Mouse (Mus musculus): ENCODE measurements at regions not wholly inside any gene's neighbourhood (a gene's known extent, or its start where the extent isn't known, plus 50 kb on each side); places are given as distances from the start of the nearest gene placed in this dataset.

GRCm38 (mm10) chr8:8562268-8562667 is 98.8 kb downstream of the Efnb2 start:
- ATAC-seq (ENCODE audit: insufficient read depth, low FRiP score) = no peak
- Histone ChIP-seq H3K4me2 (ENCODE audit: low read depth, low read length) (no peak overlapping the region), H3K4me3 (replicated peaks; ENCODE audit: low read length) (no peak overlapping the region), H3K4me1 (ENCODE audit: control insufficient read depth, insufficient read depth, low read length) (0 out of 2 replicates have a peak, but pooled peaks cover 4% of the 10 kb centered on the region), H3K27ac (ENCODE audit: low read length) (no peak overlapping the region), H3K36me3 (ENCODE audit: control insufficient read depth, insufficient read depth, low read length) (no peaks in the 10 kb centered on the region), H3K9ac (ENCODE audit: low read length) (no peak overlapping the region), H3K27me3 (ENCODE audit: control insufficient read depth, insufficient read depth, low read length) (no peaks in the 10 kb centered on the region), H3K9me3 (replicated peaks; ENCODE audit: control insufficient read depth, low read length) (no peaks in the 10 kb centered on the region)
- 72% methylated on average over 7 of the region's 7 CpGs for WGBS

- no peak for ATAC-seq (ENCODE audit: insufficient read depth, low FRiP score)
- H3K36me3 ChIP-seq (ENCODE audit: control insufficient read depth, insufficient read depth, low read length) = no peaks in the 10 kb centered on the region
- no peaks in the 10 kb centered on the region for H3K9me3 ChIP-seq (replicated peaks; ENCODE audit: control insufficient read depth, low read length)
- no peak overlapping the region for H3K4me2 ChIP-seq (ENCODE audit: low read depth, low read length)
- H3K27me3 ChIP-seq (ENCODE audit: control insufficient read depth, insufficient read depth, low read length) = no peaks in the 10 kb centered on the region
- WGBS = 81% methylated on average over 7 of the region's 7 CpGs
- H3K4me1 ChIP-seq (ENCODE audit: control insufficient read depth, insufficient read depth, low read length) = 0 out of 2 replicates have a peak, but pooled peaks cover 9% of the 10 kb centered on the region
- H3K4me3 ChIP-seq (replicated peaks; ENCODE audit: low read length) = no peak overlapping the region
- H3K9ac ChIP-seq (ENCODE audit: low read length) = no peak overlapping the region
- no peak overlapping the region for H3K27ac ChIP-seq (ENCODE audit: low read length)
These were observed 103.0 kb downstream of the Efnb2 start for GRCm38 (mm10) chr8:8558050-8558449.

- Histone ChIP-seq H3K4me1 (ENCODE audit: control insufficient read depth, insufficient read depth, low read length) (0 out of 2 replicates have a peak, but pooled peaks cover 9% of the 10 kb centered on the region), H3K27ac (ENCODE audit: low read length) (no peak overlapping the region), H3K9ac (ENCODE audit: low read length) (no peak overlapping the region), H3K4me2 (ENCODE audit: low read depth, low read length) (no peak overlapping the region), H3K9me3 (replicated peaks; ENCODE audit: control insufficient read depth, low read length) (no peaks in the 10 kb centered on the region), H3K4me3 (replicated peaks; ENCODE audit: low read length) (no peak overlapping the region), H3K27me3 (ENCODE audit: control insufficient read depth, insufficient read depth, low read length) (no peaks in the 10 kb centered on the region), H3K36me3 (ENCODE audit: control insufficient read depth, insufficient read depth, low read length) (no peaks in the 10 kb centered on the region)
- ATAC-seq (ENCODE audit: insufficient read depth, low FRiP score) = peak; percentile 68; the same call in 1 of the 2 replicates
- 44% methylated on average over 10 of the region's 10 CpGs for WGBS
These were observed 104.9 kb downstream of the Efnb2 start for GRCm38 (mm10) chr8:8556152-8556551.

DNA sequence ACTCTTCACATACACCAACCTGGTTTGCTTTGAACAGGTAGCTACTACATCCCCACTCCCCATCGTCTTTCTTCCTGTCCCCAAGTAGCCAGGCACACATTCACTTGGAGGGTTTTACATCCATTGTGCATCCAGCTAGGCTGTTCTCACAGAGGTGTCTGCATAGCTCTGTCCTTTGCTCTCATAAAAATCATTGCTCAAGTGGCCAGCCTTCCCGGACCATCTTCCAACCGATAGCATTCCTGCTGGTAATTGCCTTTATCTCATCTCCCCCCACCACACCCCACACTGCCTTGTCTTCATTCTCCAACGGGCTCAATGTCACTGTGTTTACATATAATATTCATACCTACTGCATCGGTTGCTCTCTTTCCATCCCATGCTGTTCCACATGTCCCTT is 106.4 kb downstream of the Efnb2 start:
- Histone ChIP-seq H3K9me3 (replicated peaks; ENCODE audit: control insufficient read depth, low read length) (no peaks in the 10 kb centered on the region), H3K9ac (ENCODE audit: low read length) (no peak overlapping the region), H3K4me1 (ENCODE audit: control insufficient read depth, insufficient read depth, low read length) (0 out of 2 replicates have a peak, but pooled peaks cover 9% of the 10 kb centered on the region), H3K27me3 (ENCODE audit: control insufficient read depth, insufficient read depth, low read length) (no peaks in the 10 kb centered on the region), H3K4me3 (replicated peaks; ENCODE audit: low read length) (no peak overlapping the region), H3K36me3 (ENCODE audit: control insufficient read depth, insufficient read depth, low read length) (no peaks in the 10 kb centered on the region), H3K27ac (ENCODE audit: low read length) (no peak overlapping the region), H3K4me2 (ENCODE audit: low read depth, low read length) (no peak overlapping the region)
- ATAC-seq (ENCODE audit: insufficient read depth, low FRiP score) = no peak
- 81% methylated on average over 5 of the region's 5 CpGs for WGBS

GRCm38 (mm10) chr8:8552779-8553178 is 108.3 kb downstream of the Efnb2 start:
- no peaks in the 10 kb centered on the region for H3K9me3 ChIP-seq (replicated peaks; ENCODE audit: control insufficient read depth, low read length)
- WGBS = 70% methylated on average over 1 of the region's 1 CpGs
- H3K9ac ChIP-seq (ENCODE audit: low read length) = no peak overlapping the region
- H3K27me3 ChIP-seq (ENCODE audit: control insufficient read depth, insufficient read depth, low read length) = no peaks in the 10 kb centered on the region
- no peaks in the 10 kb centered on the region for H3K36me3 ChIP-seq (ENCODE audit: control insufficient read depth, insufficient read depth, low read length)
- no peak for ATAC-seq (ENCODE audit: insufficient read depth, low FRiP score)
- no peak overlapping the region for H3K4me2 ChIP-seq (ENCODE audit: low read depth, low read length)
- no peak overlapping the region for H3K4me3 ChIP-seq (replicated peaks; ENCODE audit: low read length)
- H3K4me1 ChIP-seq (ENCODE audit: control insufficient read depth, insufficient read depth, low read length) = 0 out of 2 replicates have a peak, but pooled peaks cover 9% of the 10 kb centered on the region
- no peak overlapping the region for H3K27ac ChIP-seq (ENCODE audit: low read length)

DNA sequence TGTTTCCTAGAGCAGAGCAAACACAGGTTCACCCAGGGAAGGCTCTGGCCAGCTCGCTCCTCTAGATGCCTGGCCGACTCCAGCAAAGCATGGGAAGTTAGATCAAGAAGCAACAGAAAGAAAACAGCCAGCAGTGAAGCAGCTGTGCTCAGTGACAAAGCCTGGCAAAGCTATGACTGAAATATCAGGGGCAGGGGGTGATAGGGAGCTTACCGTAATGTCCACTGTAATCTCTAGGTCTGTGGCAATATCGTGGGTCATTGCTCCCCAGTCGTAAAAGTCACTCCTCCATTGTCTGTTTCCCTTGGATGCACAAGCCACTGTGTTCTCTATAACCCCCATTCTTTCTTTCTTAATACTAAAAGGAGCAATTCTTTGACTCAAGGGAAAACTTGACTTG is 124.4 kb downstream of the Efnb2 start:
- no peaks in the 10 kb centered on the region for H3K27me3 ChIP-seq (ENCODE audit: control insufficient read depth, insufficient read depth, low read length)
- no peaks in the 10 kb centered on the region for H3K4me1 ChIP-seq (ENCODE audit: control insufficient read depth, insufficient read depth, low read length)
- no peak overlapping the region for H3K4me3 ChIP-seq (replicated peaks; ENCODE audit: low read length)
- H3K27ac ChIP-seq (ENCODE audit: low read length) = no peak overlapping the region
- H3K4me2 ChIP-seq (ENCODE audit: low read depth, low read length) = no peak overlapping the region
- no peak for ATAC-seq (ENCODE audit: insufficient read depth, low FRiP score)
- no peaks in the 10 kb centered on the region for H3K36me3 ChIP-seq (ENCODE audit: control insufficient read depth, insufficient read depth, low read length)
- H3K9me3 ChIP-seq (replicated peaks; ENCODE audit: control insufficient read depth, low read length) = no peaks in the 10 kb centered on the region
- WGBS = 82% methylated on average over 5 of the region's 5 CpGs
- no peak overlapping the region for H3K9ac ChIP-seq (ENCODE audit: low read length)

DNA sequence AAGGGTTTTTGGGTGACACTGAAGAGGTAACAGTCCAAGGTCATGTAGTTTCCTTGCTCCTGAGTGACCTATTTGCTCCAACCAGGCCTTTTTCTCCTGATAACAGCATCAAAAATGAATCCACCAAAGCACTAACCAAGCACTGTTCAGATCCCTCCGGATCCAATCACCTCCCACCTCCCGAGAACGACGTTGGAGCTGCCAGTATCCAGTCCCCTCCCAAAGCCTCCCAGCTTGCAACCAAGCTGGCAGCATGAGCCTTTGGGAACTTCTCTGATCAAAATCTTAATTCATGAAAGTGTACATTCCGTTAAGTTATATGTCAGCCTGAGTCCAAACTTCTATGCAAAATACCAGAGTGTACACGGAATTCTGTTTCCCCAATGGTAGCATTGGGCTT is 126.3 kb downstream of the Efnb2 start:
- Histone ChIP-seq H3K9ac (ENCODE audit: low read length) (no peak overlapping the region), H3K9me3 (replicated peaks; ENCODE audit: control insufficient read depth, low read length) (no peaks in the 10 kb centered on the region), H3K27ac (ENCODE audit: low read length) (no peak overlapping the region), H3K27me3 (ENCODE audit: control insufficient read depth, insufficient read depth, low read length) (no peaks in the 10 kb centered on the region), H3K4me1 (ENCODE audit: control insufficient read depth, insufficient read depth, low read length) (no peaks in the 10 kb centered on the region), H3K4me3 (replicated peaks; ENCODE audit: low read length) (no peak overlapping the region), H3K36me3 (ENCODE audit: control insufficient read depth, insufficient read depth, low read length) (no peaks in the 10 kb centered on the region), H3K4me2 (ENCODE audit: low read depth, low read length) (no peak overlapping the region)
- ATAC-seq (ENCODE audit: insufficient read depth, low FRiP score) = no peak
- WGBS = 55% methylated on average over 6 of the region's 6 CpGs

- Histone ChIP-seq H3K9ac (ENCODE audit: low read length) (no peak overlapping the region), H3K27ac (ENCODE audit: low read length) (no peak overlapping the region), H3K27me3 (ENCODE audit: control insufficient read depth, insufficient read depth, low read length) (no peaks in the 10 kb centered on the region), H3K36me3 (ENCODE audit: control insufficient read depth, insufficient read depth, low read length) (no peaks in the 10 kb centered on the region), H3K4me3 (replicated peaks; ENCODE audit: low read length) (no peak overlapping the region), H3K4me1 (ENCODE audit: control insufficient read depth, insufficient read depth, low read length) (no peaks in the 10 kb centered on the region), H3K4me2 (ENCODE audit: low read depth, low read length) (no peak overlapping the region), H3K9me3 (replicated peaks; ENCODE audit: control insufficient read depth, low read length) (no peaks in the 10 kb centered on the region)
- no peak for ATAC-seq (ENCODE audit: insufficient read depth, low FRiP score)
- 75% methylated on average over 5 of the region's 5 CpGs for whole genome bisulfite sequencing
These were observed 128.1 kb downstream of the Efnb2 start for GRCm38 (mm10) chr8:8532907-8533306.

DNA sequence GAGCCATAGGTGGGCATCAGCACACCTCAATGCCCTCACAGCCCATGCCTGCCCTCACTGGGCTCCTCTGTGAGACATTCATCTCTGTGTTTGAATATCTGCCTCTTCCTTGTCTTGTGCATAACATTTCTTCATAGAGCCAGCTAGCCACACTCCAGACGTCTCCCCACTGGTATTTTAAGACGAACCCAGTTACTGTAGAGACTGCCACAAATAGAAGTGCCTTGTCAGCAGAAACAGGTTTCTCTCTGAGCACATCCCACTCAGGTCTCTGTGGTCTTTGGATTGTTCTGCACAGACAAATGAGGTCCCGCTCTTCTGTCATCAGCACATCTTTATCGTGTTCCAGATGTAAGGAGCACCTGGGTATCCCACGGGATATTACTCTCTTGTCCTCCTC is 130.5 kb downstream of the Efnb2 start:
- Histone ChIP-seq H3K27me3 (ENCODE audit: control insufficient read depth, insufficient read depth, low read length) (no peaks in the 10 kb centered on the region), H3K36me3 (ENCODE audit: control insufficient read depth, insufficient read depth, low read length) (no peaks in the 10 kb centered on the region), H3K4me1 (ENCODE audit: control insufficient read depth, insufficient read depth, low read length) (no peaks in the 10 kb centered on the region), H3K27ac (ENCODE audit: low read length) (no peak overlapping the region), H3K4me3 (replicated peaks; ENCODE audit: low read length) (no peak overlapping the region), H3K4me2 (ENCODE audit: low read depth, low read length) (no peak overlapping the region), H3K9me3 (replicated peaks; ENCODE audit: control insufficient read depth, low read length) (no peaks in the 10 kb centered on the region), H3K9ac (ENCODE audit: low read length) (no peak overlapping the region)
- no peak for ATAC-seq (ENCODE audit: insufficient read depth, low FRiP score)
- 63% methylated on average over 5 of the region's 5 CpGs for WGBS

DNA sequence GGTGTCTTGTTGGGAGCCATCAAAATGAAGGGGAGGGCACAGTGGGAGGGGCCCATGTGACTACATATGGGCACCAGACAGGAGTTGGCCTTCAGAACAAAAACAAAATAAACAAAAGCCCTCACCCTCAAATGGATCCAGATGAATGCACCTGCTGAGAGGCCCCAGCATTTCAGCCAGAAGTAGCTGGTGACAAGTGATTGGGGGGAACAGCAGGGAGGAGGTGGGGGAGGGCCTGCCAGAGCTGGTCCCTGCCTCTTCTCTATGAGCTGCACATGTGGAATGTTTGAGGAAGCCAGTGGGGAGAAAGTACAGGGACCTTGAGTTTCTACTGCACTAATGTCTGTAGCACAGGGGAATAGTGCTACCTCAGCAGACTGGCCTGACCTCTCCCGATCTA is 139.5 kb downstream of the Efnb2 start:
- H3K9me3 ChIP-seq (replicated peaks; ENCODE audit: control insufficient read depth, low read length) = no peaks in the 10 kb centered on the region
- ATAC-seq (ENCODE audit: insufficient read depth, low FRiP score) = 0 out of 2 replicates have a peak, but pooled peaks have one; percentile 21
- WGBS = 79% methylated on average over 1 of the region's 1 CpGs

More for the DNA sequence above, 139.5 kb downstream of the Efnb2 start:
- H3K27ac ChIP-seq (ENCODE audit: low read length) = no peak overlapping the region
- no peaks in the 10 kb centered on the region for H3K27me3 ChIP-seq (ENCODE audit: control insufficient read depth, insufficient read depth, low read length)
- H3K4me1 ChIP-seq (ENCODE audit: control insufficient read depth, insufficient read depth, low read length) = no peaks in the 10 kb centered on the region
- H3K36me3 ChIP-seq (ENCODE audit: control insufficient read depth, insufficient read depth, low read length) = no peaks in the 10 kb centered on the region
- H3K4me3 ChIP-seq (replicated peaks; ENCODE audit: low read length) = no peak overlapping the region
- no peak overlapping the region for H3K9ac ChIP-seq (ENCODE audit: low read length)
- H3K4me2 ChIP-seq (ENCODE audit: low read depth, low read length) = no peak overlapping the region

All from stomach, embryonic 16.5 days (tissue).